Mouse (Mus musculus) adrenal gland, postnatal 36 days (tissue): ENCODE results near the gene Ncf4. TPM values are rescaled to one million over a fixed set of nuclear protein-coding genes. Genes with fewer than 3 reads are reported as not detected.
"Not testable (repeated sequence)": the region's sequence is repeated elsewhere in the genome, so short reads cannot be mapped to it uniquely, and the experiment has no call there.

Experiments
- DNase-seq, 2 experiments: peaks; one replicate each; pipeline ENCODE4 v3.0.0; 2021; ENCODE audit warnings: mixed read lengths in 1 of 2
- total RNA-seq, 2 experiments: library from RNA; stranded (reverse); gene quantifications; 2 replicates each; pipeline ENCODE4 v1.2.3; 2021

The Ncf4 gene
- total RNA-seq, 2 experiments from 2014 or later = 1.9 to 2.3 TPM

DNA sequence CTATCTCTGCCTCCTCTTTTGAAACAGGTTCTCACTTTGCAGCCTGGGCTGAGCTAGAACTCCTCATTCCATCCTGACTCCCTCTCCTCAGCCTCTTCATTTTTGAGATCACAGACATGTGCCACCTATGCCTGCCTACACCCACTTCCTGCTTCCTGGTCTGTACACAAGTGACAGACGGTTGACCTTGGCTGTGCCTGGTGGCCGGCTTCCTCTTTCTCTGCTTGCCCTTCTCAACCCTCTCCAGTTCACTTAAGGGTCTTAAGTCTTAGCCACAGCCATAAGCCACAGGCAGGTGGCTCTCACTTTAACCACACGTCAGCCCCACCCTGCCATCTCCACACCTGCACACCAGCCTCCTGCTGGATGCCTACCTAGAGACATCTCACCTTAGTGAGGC lies 3.8 kb downstream of the Ncf4 start:
- no peak for DNase-seq

DNA sequence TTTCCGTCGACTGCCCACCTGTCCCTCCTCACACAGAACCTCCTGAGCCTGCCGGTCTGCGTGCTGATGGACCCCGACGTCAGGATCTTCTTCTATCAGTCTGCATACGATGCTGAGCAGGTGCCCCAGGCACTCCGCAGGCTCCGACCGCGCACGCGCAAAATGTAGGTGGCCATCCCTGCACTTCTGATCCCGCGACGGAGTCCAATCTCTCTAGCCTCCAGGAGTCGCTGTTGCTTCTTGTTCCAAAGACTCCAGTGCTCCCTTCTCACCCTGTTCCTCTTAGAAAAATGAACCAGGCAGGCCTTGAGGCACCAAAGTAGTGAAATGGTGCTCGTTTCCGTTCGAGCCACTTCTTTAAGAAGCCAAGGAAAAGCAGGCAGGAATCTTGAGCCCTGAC lies 10.2 kb downstream of the Ncf4 start:
- peak; percentile 54 to 63 for DNase-seq

DNA sequence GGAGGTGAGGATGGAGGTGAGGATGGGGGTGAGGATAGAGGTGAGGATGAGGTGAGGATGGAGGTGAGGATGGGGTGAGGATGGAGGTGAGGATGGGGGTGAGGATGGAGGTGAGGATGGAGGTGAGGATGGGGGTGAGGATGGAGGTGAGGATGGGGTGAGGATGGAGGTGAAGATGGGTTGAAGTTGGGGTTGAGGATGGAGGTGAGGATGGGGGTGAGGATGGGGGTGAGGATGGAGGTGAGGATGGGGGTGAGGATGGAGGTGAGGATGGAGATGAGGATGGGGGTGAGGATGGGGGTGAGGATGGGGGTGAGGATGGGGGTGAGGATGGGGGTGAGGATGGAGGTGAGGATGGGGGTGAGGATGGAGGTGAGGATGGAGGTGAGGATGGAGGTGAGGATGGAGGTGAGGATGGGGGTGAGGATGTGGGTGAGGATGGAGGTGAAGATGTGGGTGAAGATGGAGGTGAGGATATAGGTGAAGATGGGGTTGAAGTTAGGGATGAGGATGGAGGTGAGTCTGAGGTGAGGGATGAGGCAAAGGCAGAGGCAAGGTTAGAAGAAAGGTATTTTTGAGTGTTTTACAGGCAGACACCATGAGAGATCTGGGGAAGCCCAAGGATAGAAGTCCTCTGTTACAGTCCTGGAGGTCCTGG lies 12.1 kb downstream of the Ncf4 start:
- DNase-seq = not testable (repeated sequence)

DNA sequence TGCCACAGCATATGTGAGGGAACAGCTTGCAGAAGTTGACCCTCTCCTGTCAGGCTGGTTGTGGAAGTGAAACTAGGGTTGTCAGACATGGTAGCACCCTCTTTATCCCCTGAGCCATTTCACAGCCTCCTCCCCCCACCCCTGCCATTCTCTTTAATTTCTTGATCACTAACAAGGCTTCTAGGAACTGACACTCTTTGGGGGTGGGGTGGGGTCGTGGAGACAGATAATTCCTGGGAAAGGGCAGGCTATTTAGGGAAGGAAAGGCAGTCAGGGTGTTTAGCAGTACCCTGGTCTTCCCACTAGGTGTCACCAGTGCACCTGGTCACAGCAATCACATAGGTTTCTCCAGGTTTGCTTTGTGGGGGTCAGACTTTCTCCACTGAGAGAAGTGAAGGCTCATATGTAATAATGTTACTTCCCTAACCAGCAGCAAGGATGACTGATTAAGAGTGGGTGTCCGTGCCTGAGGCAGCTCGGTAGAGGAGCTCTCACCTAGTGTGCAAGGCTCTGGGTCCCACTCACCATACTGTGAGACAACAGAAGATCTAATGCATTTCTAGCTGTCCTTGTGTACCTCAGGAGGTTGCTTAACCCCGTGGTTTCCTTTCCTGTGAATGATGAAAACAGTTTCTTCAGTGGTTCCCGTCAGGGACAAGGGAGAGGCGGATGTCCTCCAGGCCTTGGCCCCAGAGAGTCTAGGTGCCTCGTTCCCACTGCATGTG lies 12.9 kb downstream of the Ncf4 start:
- peak; percentile 66 to 74 for DNase-seq

DNA sequence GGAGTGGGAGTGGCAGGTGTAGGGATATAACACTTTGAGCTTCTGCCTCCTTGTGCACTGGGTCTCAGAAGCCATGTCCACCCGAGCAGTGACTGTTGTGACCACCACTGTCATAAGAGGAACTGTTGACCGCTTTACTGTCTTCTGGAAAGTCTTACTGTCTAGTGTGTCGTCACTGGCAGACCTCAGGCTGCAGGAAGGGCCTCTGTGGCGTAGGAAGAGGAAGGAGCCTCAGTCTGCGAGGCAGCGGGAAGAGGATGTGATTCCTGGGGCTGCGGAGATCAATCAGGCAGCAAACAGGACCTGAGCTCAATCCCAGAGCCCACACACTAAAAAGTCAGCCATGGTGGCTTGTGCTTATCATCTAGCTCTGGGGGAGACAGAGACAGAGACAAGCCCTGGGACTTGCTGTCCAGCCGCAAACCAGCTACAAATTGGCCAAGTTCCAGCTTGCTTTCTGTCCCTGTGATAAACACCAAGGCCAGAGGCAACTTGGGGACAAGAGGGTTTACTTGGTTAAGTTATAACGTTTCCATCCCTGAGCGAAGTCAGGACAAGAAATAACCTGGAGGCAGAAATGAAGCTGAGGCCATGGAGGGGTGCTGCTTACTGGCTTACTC lies 13.8 kb downstream of the Ncf4 start:
- peak; percentile 43 to 49 for DNase-seq

DNA sequence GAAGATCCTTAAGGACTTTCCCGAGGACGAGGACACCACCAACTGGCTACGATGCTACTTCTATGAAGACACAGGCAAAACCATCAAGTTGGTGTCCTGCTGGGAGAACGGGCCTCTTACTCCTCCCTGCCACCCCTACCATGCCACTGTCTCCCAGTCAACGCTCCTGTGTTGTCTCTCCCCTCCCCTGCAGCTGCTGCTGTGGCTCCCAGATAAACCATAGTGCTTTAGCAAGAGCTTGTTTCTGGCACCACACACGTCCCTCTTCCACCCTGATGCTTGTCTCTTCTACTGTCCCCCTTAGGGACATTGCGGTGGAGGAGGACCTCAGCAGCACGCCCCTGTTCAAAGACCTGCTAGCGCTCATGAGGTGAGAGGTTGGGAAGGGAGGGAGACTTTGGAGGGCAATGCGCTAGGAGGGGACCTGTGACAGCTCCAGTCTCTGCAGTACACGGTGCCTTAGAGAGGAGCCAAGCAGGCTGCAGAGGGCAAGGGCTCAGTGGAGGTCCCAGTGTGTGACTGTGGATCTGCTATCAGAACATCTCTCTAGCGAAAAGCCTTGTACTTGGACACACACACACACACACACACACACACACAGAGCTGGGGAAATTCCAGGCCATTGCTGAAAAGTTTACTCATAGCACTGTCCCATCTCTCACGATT lies 16.2 kb downstream of the Ncf4 start:
- no peak for DNase-seq

DNA sequence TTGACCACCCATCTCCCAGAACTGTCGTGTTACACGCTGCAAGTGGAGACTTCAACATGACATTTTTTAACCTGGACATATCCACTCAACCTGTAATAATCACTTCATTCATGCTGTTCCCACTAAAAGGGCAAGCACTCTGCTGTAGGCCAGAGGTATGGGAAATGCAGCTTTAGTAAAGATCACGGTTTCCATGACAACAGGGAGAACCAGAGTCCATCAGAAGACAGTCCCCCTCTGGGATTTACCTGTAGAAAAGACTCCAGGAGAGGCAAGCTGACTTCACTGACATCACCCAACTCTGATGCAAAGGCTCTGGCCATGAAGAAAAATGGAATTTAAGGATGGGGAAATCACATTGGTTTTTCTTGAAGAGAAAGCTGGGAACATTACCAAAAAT lies 18.7 kb downstream of the Ncf4 start:
- DNase-seq = no peak

DNA sequence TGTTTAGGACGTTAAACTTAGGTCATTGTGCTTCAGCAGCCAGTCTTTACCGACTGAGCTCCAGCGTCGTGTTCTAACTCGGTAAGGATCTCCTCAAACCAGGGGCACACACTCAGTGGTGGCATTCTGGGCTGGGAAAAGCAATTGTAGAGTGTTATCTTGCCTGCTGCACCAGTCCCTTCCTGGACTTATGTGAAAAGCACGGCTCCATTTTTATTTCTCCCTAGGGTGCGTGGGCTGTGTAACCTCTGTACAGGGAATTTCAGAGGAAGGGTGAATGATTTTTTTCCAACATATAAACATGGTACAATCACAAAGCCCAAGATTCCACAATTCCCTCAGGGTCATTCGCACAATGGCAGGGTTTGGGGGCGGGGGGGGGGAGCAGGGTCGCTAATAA lies 22.8 kb downstream of the Ncf4 start:
- no peak for DNase-seq

DNA sequence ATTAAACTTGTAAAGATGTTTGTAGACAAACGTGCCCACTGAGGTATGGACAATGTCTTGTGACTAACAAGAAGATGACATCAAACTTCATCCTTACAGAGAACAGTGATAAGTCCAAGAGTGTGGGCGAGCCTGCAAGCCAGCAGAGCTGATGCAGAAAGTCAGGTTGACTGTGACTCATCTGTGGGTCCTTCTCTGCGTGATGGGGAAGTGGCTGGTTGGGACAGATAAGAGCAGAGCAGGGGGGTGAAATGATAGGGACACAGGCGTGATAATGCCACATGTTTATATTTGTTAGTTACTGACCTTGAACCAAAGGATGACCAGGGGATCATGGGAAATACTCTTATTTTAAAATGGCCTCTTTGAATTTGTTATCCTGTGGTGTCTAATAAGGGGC lies 23.3 kb downstream of the Ncf4 start:
- no peak for DNase-seq

DNA sequence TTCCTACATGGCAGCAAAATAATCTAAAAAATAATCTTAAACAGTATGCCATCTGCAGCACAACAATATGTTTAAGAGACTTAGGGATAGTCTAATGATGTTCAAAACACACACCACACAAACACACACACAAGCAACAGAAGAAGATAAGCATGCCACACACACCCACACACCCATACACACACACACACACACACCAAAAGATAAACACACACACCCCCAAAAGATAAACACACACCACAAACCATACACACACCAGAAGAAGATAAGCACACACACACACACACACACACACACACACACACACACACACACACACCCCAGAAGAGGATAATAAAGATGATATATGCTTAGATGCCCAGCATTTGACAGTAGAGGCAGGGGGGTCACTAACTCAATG lies 26.6 kb downstream of the Ncf4 start:
- no peak for DNase-seq

DNA sequence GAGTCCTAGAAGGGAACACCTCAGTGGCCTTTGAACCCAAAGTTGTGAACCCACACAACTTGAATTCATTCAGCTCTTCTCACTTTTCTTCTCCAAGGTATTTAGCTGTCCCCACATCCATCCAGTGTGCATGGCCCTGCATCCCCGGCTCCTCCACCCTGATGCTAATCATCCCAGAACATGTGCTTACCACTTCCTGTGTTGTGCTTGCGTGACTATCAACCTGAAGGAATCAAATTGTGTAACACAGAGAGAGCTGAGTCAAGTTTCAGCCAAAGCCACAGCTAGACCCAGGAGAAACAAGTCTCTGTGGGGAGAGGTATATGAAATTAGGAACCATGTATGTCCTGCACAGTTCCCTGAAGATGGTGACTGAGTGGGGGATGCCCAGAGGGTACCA lies 33.7 kb downstream of the Ncf4 start:
- no peak for DNase-seq

DNA sequence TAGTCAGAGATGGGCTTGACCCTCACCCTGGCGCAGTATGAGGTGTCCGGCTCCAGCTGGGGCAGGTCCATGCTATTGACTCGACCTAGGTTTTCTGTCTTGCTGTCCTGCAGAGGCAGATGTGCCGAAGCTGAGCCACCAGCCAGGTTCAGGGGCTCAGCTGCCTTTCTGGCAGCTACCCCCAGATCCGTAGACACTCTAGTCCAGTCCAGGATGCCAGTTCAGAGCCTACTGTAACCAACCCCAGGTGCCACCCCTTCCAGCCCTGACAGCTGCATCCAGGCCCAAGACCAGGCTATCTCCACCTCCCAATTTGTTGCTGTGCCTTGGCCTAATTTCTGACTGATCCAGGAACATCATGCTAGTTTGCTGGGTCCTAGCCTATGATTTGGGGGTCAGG lies 43.3 kb downstream of the Ncf4 start:
- no peak for DNase-seq

DNA sequence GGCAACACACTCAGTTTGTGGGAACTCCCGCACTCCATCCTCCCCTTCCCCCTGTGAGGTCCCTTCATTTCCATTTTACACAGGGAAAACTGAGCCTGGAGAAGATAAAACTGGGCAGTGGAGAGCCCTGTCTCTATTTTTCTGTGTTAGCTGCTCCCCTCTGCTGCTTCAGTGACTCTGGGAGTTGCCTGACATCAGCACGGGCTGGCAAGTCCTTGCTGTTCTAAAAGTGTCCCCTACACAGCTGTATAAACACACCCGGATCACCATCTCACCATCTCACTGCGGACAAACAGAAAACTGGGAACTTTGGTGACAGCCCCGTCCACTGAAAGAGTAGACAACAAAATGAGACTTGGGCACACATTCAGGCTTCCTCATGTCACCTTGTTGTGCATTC lies 45.2 kb downstream of the Ncf4 start:
- DNase-seq = not testable (repeated sequence)

DNA sequence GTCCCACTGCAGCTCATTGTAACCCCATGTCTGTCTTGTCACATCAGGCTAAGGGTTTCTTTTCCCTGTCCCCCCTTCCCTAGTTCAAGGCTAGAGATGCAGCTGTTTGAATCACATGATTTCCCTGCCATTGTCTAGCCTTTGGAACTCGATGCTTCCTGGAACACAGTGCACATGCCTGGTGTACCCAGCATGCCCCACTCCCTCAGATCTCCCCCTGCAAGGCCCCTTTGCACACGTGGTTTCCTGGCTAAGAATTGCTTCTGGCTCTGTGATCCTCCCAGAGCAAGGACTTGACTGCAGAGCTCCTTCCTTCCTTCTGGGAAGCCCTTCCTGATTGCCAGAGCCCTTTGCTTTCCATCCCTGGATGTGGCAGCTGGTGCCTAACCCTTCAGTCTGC lies 48.6 kb downstream of the Ncf4 start:
- not testable (repeated sequence) for DNase-seq

DNA sequence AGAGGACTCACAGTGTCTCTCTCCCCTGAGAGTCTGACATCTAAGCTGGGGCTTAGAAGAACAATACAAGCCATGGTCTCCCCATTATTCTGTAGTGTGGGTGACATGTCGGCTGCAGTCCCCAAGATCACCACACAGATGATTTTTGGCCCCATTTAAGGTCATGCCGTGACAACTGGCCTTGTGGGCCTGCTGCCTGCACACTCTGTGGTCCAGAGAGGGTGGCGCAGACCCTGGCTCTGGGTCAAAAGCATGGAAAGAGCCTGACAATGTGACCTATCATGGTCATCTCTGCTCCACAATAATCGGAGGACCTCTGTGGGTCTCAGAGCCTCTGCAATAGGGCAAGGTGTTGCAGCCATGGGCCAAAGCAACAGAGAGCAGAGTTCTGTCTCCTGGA lies 49.1 kb downstream of the Ncf4 start:
- DNase-seq = peak; percentile 43 to 62

DNA sequence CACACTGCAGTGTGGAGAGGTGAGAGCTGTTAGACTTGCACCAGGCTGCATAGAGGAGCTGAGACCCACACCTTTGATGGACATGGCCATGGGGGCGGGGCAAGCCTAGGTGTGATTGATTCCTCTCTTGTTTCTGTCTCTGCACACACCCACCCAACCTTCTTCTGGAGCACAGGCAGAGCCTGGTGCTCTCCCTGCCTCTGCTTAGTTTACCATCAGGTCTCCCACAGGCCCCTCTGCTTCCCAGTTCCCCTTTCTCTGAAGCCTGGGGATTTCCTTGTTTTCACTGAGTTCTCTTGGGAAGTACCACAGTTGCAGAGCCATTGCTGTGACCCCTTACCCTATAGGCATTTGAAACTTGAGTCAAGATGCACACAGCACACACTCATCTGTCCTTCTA lies 54.0 kb downstream of the Ncf4 start:
- DNase-seq = no peak

DNA sequence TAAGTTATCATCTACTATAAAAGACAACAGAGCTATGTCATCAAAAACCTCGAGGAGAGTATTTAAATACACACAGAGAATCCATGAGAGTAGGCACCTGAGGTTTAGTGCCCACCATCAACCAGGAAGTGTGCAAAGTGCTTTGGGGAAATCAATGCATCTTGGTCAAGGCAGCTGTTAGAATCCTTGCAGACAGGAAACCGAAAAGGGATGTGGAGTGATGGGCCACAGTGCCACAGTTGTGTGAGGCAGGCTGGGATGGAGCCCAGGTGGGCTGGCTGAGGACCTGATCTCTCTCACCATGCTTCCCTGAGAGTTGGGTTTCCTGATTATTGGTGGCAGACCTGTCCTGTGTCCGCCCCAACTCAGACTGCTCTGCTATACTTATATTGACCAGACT lies 55.0 kb downstream of the Ncf4 start:
- no peak for DNase-seq

DNA sequence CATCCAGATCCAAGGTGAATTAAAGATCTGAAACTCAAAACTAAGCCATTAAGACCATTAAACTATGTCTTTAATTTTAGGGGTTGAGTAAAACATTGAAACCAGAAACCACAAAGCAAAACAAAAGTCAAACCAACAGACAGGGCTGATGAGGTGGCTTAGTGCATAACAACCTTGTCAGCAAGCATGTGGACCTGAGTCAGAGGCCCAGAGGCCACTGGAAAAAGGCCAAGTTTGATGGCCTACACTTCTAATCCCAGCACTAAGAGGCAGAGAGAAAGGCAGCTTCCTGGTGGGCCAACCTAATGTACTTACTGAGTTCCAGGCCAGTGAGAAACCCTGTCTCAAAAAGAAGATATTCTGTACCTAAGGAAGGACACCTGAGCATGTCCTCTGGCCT lies 56.2 kb downstream of the Ncf4 start:
- peak; percentile 13 to 44 for DNase-seq

DNA sequence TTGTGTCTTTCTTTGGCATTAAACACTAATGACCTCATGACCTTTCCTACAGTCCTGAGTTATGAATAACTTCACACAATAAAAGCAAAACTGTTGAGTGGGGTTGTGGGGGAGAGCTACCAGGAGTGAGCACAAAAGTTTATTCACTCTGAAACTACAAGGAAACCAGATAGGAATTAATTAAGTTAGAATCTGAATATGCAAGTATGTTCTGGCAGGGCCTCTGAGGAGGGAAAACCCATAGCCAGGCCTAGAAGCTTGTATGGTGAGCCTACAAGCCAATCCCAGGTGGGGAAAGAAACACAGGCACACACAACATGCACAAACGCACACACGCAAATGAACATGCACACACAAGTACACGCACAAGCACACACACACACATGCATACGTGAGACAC lies 58.1 kb downstream of the Ncf4 start:
- no peak for DNase-seq

DNA sequence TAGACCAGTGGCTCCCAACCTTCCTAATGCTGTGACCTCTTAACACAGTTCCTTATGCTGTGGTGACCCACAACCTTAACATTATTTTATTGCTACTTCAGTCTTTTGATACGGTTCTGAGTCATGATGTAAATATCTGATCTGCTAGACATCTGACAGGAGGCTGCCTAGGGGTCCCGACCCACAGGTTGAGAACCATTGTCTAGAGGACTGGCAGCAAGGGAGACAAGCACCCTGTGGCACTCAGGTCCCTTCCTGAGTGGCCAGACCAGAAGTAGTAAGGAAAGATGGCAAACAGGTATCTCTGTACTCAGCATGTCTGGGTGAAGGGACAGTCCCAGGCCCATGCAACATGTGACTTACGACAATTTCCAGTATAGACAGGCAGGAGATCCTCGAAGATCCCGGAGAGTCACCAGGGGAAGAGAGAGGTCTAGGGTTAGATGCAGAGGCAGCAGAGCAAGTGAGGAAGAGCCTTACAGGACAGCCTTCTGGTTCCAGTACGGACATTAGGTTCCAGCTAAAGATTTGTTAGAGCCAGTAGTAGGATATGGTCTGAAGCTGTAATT lies 59.1 kb downstream of the Ncf4 start:
- DNase-seq = no peak

DNA sequence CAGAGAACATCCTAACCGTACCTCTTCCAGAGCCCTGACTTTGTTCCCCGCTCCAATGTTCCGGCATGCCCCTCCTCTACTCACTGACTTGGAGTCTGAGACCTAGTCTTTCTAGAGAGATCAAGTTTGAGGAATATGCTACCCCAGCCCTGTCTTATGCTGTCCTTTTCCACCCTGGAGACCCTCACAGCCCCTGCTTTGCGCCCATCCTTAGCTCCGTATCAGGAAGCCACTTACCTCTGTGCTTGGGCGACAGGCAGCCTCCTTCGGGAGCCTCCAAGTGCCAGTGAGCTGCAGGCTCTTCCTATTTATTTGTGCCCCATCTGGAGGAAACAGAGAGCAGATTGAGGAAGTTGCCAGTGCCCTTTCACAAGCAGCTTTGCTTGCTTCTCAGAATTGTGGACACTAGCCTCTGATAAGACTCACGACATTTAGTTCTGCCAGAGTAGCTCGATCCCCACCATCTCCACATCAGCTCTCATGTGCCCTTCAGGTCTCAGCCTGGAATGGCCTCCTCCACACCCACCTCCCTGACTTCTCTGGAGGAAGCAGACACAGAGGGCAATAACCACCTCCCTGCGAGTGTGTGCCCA lies 60.8 kb downstream of the Ncf4 start, which contains the start of gene Csf2rb2:
Csf2rb2 (minus strand) TSS at position 381 of the 593 bp plus-strand sequence.
- DNase-seq = no peak

DNA sequence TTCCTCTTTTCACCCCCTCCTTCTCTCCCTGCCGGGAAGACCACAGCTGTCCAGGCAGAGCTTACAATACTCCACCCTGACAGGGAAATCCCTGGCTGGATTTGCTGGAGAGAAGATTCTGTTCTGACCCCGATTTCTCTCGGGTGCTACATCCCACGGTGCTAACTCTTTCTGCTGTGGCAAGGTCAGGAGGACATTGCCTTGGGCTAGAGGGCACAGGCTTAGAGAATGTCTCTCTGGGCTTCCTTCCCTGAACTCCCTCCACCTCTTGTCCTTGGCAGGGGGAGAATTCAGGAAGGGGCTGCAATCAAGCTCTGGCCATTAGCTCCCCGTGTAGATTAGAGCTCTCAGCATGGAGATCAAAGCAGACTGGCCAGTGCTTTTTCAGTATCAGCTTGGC lies 65.3 kb downstream of the Ncf4 start:
- no peak for DNase-seq
